Mouse (Mus musculus): ENCODE data around the gene Gnat1.

Gnat1 gene

DNA sequence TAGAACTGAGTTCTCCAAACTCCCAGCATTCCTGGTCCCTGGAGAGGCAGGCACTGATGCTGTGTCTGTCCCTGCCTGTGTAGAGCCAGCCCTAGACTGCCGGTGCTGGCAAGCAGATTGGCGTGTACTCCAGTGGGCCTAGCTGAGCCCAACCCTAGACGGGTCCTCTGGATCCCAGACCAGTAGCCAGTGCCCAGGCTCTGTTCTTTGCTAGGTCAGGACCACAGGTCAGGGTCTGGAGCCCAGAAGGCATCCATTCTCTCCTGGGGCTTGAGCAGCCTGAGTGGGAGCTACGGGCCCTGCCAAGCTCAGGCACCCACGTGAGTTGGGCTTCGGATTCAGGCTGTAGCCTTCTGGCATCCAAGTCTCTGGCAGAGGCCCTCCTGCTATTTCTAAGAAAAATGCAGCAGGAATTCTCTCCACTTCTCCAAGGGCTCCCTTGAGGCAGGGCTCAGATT lies 20.6 kb upstream of the Gnat1 start:
- peak; percentile 96 for DNase-seq

DNA sequence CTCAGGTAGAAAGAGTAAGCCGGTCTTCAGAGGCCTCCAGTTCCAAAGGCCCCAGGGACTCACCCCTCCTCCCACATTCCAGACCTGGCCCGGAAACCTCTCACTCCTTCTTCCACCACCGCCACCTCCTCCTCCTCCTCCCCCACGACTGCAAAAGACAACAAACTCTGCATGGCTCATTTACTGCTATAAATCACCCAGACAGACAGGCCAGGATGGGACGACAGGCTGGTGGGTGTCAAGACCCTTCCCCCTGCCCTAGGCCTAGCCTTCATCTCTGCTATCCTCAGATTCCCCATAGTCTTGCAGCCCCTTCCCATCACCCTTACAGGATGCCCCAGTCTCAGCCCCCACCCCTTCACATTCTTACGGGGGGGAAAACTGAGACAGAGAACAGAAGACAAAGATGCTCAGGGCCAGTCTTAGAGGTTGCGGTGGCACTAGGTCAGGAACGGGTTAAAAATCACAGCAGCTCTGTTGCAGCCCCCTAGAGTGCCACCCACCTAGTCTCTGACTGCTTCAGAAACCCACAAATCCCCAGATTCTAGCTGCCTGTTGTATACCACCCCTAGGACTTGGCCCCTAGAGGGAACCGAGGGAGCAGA lies 20.0 kb upstream of the Gnat1 start:
- DNase-seq, result peak; percentile 90

DNA sequence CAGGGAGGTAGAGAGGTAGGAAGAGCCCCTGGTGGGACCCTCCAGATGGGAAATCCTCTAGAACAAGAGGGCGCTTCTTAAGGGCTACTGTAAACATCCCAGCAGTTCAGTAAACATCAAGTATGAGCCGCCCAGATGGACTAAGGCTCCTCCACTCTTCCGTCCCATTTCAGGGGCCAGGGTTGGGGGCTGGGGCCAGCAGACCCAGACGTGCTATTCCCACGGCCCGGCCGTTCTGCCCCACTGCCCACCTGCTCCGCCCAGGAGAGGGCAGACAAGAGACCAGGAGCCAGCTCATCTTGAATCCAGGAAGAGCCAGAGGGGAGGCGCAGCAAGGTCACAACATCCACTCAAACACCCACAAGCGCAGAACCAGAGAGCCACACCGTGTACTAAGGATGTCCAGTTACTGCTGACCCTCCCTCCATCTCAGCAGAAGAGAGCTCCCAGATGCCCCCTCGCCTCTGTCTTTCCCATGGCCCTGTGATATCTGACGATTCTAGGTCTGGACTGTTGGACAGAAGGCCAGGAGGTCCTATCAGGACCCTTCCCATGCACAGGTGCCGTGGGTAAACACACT lies 19.2 kb upstream of the Gnat1 start:
- DNase-seq, result peak; percentile 89

DNA sequence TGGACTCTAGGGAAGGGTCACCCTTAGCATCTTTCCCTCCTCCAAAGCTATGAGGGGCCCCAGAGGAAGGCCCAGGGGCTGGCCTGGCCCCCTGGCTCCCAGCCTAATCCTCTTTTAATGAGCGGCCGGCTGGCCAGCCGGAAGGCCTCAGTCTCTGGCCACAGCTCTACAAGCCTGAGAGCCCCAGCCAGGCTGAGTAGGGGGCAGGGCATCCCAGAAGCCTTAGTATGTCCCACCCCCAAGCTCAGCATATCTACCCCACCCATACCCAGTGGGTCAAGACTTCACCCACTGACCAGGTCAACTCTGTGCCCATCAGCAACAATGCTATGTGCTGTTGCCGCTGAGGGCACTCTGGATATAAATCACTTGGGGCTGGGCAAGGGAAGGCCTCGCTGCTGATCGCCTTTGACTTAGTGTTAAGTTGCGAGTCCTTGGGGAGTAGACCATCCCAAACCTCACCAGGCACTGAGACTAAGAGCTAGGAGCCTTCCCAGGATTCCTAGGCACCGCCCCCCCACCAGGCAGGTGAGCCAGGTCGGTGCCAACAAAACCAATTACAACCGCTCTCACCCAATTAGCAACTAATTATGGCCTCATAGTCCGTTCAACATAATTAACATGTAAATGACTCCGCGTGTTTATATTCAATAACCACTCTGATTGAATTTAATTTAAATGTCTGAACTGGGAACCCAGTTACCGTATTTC lies 18.5 kb upstream of the Gnat1 start:
- peak; percentile 91 for DNase-seq

DNA sequence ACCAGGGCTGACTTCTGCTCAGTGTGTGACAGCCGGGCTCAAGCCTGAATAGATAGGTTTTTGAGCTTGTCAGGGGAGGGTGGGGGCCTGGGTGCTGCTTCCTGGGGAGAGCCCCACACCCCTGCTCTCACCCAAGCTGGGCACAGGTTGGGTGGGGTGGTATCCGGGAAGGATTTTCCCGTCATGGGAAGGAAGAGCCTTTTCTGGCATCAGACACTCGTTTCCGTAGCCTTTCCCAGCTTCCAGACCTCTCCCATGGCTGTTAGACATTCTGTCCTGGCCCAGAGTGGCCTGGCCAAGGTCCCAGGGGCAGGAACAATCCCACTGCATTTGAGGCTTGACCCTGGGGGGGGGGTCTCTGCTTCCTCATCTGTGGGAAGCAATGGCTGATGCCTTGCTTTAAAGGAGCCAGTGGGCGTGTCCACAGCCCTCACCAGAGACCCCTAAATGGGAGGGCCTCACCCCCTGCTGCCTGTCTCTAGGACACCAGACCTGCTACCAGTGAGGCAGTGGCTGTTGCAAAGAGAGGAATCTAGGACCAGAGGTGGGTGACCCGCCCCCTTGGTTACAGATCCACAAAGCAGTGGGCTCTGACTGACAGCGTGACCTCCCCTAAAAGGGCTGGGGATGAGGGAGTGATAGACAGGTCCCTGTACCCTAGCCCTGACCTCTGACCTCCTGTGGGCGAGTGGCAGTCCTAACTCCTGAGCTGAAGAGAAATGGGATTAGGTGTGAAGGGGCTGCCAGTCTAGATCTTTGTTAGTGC lies 17.5 kb upstream of the Gnat1 start:
- DNase-seq, result peak; percentile 97

DNA sequence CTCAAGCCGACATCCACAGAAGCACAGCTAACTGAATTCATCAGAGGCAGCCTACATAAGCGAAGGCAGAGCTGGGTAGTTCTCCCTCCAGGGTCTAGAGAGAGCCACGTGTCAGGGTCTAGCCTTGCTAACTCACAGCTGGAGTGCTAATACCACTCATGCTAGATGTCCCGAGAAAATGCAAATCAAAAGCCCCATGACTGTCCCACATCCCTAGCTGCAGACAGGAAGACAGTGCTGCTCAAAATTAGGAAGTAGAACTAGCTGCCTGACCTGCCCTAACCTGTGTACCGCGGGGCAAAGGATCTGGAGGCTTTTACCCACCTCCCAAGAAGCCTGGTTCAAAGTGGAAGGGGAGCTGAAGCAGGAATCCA lies 16.6 kb upstream of the Gnat1 start:
- no peak for DNase-seq

DNA sequence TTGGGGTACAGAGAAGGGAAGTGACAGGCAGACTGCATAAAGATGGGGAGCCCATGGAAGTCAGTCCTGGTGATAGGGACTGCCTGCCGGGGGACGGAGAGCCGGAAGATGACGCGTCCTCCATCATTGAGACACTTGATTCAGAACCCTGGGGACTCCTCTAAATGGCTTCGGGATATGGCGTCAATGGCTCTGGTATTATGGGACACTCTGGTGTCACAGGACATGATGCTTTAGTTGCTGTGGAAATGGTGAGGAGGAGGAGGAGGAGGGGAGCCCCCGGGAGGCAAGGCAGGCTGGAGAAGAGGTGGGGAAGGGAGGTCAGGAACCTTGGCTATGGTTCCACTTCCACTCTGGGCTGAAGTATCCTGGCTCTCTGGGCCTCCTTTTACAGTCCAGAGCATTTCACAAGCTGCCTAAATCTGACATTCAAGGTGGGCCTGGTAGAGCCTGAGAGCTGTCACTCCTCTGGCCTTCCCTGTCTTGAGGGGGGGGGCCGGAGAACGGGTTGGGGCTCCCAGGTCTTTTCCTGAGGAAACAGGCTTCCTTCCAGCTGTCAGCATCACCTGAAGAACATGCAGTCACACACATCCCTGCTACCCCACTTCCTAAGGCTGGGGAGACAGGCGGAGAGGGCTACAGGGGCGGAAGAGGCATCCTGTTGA lies 16.1 kb upstream of the Gnat1 start:
- peak; percentile 95 for DNase-seq

DNA sequence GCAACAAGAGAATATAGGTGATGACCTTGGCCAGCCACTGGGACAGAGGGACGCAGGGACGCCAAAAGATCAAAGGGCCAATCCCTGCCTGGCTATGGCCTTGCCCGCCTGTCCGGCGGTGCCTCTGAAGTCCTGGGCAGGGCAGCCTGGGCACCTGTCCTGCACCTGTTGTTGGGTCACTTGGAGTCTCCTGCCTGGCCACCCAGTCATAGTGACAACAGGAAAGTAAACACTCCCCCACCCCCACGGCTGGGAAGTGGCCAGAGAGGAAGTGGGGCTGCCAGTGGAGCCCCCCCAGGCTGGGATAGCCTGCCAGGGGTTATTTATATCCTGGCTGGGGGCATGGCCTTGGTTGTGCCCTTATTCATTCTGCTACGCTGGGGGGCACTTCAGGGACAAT lies 15.1 kb upstream of the Gnat1 start:
- DNase-seq, result peak; percentile 95

DNA sequence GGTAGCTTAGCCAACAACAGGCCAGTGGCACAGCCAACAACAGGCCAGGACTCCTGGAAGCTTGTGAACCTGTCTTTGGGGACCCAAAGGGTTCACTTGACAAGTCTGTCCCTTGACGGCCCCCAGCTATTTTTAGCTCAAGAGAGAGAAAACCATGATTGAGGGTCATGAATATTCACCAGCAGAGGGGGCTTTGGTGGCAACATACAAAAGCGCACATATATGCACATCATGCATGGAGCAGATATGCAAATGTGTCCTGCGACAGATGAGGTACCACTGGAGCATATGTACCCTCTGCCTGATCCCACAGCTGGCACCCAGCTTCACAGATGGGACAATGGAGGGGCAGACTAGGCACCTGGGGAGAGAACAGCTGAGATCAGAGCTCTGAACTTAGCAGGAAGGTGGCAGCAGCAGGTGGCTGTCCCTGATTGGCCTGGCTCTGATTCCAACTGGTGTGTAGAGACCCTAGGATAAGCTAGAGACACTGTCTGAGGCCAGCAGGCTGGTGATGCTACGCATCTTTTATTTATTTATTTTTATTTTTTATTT lies 14.0 kb upstream of the Gnat1 start:
- DNase-seq, result no peak

DNA sequence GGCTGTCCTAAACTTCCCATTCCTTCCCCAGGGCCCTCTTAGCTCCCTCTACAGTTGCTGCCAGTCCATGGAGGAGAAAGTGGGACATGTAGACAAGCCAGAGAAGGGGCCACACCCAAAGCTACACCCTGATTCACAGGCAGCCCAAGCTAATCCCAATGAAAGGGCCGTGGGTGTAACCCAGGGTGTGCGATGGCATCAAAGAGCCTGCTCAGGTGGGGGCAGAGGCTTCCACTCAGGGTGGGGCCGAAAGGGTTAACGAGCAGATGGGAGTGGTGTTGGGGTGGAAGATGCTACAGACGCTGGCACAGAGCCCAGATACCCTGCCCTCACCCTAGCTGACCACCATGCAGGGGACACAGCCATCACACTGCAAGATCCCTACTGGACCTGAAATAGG lies 13.3 kb upstream of the Gnat1 start:
- peak; percentile 90 for DNase-seq

DNA sequence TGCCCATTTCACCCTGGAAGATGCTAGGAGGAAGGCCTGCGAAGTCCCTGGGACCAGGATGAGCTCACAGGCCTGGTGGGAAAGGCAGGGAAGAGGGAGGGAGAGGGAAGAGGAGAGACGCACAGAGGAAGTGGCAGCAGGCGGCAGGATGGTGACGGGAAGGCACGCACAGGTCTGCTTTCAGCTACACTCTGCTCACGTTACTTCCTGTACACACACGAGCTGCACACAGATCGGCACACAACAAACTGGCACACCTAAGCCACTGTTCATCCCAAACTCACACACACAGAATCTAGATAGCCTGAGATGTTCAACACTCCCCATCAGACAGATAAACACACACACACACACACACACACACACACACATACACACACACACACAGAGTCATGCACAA lies 10.9 kb upstream of the Gnat1 start:
- no peak for DNase-seq

DNA sequence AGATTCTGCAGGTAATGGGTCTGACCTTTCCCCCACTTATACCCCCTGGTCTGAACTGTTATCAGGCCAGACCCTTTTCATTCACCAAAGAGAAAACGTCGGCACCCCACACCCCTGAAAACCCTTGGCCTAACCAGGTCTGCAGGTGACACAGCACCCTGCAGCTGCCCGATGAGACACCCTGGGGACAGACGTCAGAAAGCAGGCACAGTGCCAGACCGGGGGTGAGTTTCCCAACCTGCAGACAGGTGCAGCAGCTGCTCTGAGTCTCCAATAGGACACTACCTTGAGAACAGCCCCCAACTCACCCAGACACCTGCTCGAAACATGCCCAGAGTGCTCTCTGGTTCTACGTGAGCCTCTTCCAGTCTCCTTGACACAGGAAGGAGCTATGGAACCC lies 9.4 kb upstream of the Gnat1 start:
- no peak for DNase-seq

DNA sequence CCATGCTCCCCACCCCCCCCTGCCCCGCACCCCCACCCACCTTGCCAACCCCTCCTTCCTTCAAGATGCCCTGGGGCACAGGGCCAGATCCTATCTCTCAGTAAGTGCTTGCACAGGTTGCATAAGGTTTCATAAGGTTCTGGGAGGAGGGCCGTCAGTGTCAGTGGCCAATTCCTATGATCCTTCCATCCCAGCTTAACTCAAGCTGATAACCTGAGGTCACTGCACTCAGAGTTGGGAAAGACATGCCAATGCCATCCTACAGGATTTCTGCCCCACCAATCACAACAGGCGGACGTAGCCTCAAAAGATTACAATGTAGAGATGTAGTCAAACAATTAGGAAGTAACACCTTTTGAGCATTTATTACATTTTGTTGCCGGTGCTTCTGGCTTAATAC lies 8.9 kb upstream of the Gnat1 start:
- no peak for DNase-seq

DNA sequence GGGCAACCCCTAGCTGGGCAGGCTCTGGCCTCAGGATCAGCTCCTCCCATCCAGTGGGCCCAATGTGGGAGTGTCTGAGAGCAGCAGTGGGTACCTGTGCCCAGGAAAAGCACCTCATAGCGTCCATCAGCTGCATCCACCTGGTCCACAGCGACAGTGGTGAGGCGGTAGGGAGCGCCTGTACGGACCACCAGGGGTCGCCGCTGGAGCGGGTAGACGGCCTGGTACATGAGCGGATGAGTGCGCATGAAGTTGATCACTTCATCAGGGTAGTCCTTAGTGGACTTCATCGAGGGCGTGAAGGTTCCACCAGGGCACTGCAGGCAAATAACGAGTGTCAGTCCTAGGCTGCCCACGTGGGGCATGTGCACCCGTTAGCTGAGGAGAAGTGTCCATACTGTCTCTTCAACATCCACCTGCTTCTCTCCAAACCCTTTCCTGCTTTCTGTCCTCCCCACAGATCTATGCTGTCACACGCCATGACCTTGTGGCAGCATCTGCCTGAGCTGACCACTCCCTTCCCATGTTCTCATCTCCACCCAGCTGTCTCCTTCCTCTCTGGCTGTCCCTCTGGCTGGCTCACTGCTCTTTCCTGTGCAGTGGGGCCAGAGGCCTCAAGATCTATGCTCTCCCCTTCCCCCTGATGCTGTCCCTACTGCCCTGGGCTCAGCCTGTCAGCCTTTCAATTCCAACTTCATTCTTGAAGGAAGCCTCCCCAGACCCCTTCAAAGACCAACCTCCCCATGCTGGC lies 5.9 kb upstream of the Gnat1 start:
- DNase-seq, result peak; percentile 97

DNA sequence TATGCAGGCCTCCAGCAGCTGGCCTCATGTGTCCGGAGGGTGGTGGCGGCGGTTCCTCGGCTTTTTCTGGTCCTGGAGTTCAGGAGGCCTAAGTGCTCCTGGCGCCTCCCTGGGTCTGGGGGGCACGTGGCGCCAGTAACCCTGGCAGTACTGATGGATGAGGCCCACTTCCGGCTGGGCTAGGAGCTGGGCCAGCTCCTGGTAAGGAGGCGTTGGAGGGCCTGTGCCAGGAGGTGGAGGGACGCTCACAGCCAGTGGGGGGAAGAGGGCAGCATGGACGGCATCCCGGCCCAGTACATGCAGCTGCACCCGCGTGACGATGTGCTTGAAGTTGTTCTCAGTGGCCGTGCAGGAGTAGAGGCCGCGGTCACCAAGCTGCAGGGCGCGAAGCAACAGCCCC lies 2.9 kb upstream of the Gnat1 start:
- DNase-seq, result no peak

DNA sequence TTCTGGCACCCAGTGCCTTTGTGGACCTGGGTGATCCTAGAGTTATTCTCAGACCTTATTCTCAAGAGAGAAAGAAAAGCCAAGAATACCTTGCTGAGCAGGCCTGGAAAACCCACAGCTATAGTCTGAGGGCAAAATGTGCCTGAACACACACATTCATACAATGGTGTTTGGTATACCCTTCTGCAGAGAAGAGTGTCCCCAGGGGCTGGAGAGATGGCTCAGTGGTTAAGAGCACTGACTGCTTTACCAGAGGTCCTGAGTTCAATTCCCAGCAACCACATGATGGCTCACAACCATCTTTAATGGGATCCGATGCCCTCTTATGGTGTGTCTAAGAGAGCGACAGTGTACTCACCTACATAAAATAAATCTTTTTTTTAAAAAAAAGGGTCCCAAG lies 651 bp downstream of the Gnat1 start:
- no peak for DNase-seq

DNA sequence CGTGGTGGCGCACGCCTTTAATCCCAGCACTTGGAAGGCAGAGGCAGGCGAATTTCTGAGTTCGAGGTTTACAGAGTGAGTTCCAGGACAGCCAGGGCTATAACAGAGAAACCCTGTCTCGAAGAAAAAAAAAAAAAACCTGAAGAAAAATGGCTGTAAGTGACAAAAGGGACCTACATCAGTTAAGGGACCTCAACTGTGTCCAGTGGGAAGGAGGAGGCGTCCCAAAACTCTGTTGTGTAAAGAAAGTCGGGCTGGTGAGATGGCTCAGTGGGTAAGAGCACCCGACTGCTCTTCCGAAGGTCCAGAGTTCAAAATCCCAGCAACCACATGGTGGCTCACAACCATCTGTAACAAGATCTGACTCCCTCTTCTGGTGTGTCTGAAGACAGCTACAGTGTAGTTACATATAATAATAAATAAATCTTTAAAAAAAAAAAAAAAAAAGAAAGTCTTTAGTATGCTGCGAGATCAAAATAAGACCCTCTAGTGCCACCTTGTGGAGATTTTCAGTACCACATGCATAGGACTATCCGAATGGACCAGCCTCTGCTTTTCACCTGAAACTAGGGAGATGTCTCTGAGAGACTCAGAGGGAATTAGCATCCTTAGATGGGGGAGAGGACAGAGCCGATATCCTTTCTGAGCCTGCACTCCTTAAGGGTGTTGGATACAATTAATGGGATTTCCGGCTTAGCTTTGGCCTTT lies 1.5 kb downstream of the Gnat1 start:
- peak; percentile 96 for DNase-seq

DNA sequence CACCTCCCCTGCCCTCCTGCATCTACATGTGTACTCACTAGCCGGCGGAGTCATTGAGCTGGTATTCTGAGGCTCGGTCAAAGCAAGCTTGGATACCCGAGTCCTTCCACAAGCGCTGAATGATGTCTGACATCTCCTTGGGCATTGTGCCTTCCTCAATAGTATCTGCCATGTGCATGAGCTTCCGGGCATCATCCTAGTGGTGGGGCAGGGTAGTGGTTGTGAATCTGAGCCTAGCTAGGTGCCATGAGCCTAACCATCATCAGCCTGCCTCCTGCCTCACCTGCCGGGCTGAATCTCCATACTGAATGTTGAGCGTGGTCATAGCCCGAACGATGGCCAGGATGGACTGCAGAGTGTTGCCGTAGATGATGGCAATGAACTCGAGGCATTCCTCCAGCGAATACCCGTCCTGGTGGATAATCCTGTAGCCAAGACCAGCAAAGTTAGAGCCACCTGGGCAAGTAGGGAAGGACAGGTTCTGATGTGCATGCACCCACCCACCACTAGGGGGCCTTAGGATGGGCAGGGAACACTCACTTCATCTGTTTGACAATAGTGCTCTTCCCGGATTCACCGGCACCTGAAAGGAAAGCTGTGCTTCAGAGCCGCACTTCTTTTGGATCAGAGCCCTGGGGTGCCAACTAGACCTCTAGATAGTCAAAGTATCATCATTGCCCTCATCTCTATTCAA lies 2.3 kb downstream of the Gnat1 start:
- DNase-seq, result peak; percentile 93

DNA sequence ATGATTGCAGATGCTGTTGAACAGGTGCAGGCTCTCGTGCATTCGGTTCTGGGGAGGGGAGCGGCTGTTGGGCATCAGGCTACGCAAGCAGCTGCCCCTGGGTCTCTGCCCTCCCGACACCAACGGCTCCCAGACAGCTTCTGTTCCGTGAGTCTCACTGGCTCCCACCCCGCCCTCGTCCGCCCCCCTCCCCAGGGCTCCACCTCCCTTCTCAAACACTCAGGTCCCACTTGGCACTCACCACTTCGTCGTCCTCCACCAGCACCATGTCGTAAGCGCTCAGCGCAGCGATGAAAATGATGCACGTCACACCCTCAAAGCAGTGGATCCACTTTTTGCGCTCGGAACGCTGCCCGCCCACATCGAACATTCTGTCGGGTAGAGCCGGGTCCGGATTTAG lies 3.2 kb downstream of the Gnat1 start:
- DNase-seq, result peak; percentile 91

DNA sequence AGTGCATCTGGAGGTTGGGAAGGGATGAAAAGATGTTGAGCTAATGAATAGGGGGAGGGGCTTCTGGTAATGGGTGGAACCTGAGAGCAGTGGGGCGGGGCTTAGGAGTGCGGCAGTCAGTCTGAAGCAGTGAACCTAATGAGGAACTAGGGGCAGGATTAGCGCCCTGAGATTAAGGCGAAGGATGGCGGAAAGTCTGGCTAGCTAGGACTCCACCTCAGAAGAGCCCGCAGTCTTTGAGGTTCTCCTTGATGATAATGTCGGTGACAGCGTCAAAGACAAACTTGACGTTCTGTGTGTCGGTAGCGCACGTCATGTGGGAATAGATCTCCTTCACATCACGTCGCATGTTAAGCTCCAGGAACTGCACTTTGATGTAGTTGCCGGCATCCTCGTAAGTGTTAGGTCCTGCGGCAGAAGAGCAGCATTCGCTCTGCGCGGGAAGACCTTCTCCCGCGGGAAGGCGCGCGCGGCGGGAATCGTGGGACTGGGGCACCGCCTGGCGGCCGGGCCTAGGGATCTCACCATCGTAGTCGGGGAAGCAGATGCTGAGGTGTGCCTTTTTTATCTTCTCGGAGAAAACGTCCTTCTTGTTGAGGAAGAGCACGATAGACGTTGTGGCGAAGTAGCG lies 3.7 kb downstream of the Gnat1 start:
- peak; percentile 93 for DNase-seq
